Mouse (Mus musculus) kidney, postnatal 36 days (tissue): Measurements from ENCODE around the gene Stradb.
A peak's percentile ranks its signal among the peaks of the same experiment; 100 is the strongest.

ENCODE experiments used
- DNase-seq, 2 experiments: peaks; one replicate each; pipeline ENCODE4 v3.0.0; 2021 to 2022; ENCODE audit warnings: mixed read lengths in 2 of 2

Gene Stradb

DNA sequence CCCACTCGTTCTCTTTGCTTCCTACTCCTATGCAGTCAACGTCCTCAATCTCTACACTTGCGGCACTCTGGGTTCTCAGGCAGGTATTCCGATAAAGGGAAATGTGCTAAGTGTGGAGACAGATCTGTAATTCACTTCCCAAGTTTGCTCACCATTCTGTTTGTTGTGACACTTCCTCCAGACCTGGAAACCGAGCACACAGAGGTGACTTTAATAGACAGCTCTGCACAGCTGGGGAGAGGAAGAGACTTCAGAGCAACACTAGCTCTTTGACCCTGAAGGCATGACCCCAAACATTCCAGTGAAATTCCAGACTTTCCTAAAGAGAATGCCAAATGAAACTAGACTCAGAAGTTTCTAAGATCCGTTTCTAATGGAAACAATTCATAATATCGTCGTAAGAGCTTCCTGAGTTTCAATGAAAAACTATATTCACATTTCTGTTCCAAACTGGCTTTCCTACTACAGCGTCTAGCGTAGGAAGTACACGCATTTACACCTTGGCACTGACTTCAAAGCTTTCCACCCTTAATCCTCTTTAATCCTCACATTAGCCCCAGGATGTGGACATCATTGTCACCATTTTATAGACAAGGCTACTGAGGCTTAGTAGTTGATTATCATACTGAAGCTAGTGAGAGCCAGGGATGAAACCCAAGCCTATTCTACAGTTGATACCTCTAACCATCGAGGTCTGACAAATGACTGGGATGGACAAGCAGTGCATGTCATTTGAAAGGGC, 12.0 kb upstream of the Stradb start:
- DNase-seq = peak; percentile 65 to 78

DNA sequence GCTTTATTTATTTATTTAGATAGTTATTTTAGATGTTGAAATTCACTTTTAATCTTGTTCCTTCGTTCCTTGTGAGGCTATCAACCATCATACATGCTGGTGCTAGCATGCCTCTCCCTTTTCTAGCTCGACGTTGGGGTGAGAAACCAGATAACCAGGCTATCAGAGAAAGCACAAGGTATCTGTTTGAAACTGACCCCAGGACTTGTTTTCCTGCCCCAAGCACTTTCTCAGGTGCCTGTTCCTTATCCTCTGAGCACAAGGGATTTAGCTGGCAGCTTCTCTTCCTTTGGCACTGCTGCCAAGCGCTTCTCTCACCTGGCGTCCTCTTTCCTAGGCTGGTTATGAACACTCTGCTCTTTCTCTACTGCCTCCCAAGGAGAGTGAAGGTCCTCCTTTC, 10.9 kb upstream of the Stradb start:
- peak; percentile 30 to 45 for DNase-seq

DNA sequence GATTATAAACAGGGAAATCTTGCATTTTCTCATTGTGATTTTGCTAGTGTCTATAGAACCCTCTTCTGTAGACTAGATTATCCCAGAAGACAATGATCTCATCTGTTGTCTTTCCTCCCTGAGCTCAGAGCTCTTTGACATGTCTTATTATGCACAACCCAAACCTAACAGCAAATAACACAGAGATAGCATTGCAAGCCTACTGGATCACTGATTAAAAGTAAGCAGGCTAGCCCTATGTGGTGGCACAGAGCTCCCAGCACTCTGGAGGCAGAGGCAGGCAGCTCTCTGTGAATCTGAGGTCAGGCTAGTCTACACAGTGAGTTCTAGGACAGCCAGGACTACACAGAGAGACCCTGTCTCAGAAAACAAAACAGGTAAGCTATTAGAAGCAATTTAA, 10.5 kb upstream of the Stradb start:
- DNase-seq = no peak

DNA sequence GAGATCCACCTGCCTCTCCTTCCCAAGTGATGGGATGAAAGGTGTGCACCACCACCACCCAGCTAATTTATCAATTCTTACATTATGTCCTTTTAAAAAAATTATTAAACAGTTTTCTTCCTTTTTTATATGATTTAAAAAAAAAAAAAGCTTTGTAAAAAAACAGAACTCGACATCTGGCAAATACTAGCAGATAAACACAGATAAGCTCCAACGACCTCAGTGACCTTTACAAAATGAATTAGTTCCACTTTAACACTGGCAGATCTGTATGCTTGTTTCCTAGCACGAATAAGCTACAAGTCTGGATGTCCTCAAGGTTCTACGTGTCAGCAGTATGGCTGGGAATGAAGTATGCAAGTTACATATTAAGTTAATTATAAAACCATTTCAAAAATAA, 5.8 kb upstream of the Stradb start:
- no peak for DNase-seq

DNA sequence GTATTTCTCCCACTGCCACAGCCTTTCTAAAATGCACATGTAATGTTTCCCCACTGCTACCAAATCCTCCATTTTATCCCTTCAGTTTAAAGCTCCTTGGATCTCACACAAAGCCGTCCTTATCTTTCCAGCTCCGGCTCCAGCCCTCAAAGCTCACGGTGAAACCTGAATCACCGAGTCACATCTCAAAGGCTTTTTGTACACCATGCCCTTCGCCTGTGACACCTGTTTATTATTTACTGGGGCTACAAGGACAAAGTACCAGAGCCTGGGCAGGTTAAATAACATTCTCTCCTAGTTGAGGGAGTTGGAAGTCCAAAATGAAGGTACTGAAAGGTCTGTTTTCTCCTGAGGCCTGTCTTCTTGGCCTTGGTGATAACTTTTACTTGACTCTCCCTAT, 3.3 kb upstream of the Stradb start:
- DNase-seq = peak; percentile 54 to 68

DNA sequence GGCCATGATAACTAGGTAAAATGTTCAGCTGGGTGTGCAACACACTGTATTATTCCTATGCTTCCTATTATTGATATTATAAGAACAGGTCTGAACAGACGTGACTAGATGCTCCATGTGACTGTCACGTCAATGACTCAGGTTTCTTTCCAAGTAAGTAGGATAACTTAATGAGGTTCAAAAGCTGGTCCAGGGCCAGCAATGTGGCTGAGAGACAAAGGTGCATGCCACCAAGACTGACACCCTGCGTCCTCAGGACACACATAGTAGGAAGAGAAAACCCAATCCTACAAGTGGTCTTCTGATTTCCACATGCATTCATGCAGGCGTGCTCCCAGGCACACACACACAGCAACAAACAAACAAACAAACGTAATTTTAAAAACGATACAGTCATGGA, 2.2 kb upstream of the Stradb start:
- peak; percentile 32 to 42 for DNase-seq

DNA sequence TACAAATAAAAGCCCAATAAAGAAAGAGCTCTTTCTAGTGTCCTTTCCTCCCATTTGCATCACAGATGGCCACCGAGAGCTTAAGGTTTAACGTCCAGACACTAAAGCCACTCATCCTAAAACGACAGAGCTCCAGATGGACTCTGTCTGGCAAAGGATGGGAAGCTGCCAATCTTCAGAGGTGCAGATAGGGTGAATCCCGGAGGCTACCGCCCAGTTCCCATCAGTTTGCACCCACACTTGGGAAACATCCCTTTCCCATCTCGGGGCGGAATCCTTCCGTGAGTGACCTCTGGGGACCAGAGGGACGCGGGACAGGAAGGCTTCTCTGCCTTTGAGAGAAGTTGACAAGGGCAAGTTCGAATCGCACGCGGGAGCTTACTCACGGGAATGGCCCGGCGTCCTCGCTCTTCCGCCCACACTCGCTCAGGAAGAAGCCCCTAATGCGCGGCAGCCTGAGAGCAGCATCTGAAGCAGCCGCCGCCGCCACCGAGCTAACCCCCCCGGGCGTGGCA, 414 bp upstream of the Stradb start:
- DNase-seq = peak in 1 of 2 experiments; percentile 43

DNA sequence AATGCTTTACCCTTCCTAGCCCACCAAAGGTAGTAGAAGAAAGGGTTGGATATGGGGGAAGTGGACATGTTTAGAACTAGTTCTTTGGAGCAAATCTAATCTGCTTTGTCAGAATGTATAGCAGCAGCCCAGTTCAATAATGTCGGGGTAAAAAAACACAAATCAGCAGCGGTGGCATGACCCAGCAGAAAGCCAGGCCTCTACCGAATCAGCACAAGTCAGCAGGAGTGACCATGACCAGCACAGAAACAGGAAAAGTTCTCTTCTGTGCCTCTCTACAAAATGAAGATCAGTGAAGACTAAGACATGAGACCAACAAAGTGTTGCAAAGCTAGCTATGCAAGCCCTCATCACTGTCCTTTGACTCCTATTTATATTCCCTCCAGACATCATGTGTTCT, 9.0 kb downstream of the Stradb start:
- no peak for DNase-seq

DNA sequence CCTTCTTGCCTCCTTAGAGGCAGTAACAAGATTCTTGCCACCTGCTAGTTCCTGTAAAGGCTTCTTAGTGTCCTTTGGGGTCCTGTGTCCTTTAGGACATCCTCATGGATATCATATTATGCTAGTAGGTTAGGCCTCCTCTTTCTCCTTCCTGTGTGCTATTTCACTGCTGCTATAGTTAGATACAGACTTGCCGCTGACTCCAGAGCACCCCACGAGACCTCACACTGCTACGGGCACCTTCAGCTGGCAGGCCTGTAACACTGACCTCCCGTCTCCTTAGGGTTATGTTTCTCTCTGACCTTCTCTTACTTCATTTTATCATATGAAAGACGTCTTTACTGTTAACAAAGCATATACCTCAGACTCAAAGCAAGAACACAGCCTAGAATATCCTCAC, 11.3 kb downstream of the Stradb start:
- DNase-seq = no peak

DNA sequence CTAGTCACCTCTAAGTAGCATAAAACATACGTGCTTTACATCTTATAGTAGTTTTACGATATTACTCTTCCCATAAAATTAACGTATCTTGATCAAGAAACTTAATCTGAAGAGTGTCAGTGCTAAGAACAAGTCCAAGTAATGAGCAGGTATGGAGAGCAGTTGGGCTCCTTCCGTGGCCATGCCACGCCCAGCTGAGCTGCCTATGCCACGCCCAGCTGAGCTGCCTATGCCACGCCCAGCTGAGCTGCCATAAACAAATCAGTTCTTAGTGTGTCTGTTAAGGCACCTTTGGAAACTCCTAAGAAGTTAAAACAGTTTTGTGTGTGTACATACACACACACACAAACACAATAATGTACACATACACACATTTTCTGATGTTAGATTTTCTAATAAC, 19.8 kb downstream of the Stradb start:
- DNase-seq = no peak

DNA sequence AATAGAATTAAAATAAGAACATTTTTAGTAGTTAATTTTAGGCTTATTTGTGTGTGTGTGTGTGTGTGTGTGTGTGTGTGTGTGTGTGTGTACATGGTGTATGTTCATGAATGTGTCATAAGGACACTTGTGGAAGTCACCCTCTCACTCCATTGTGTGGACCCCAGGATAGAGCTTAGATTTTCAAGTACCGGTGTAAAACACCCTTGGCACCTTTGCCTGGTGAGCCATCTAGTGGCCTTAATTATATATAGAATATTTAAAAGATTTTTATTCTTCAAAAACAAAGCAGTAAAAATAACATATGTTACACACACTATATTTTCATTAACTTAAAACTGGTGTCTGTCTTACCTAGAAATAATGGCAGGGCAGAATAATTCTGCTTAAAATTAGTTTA, 20.4 kb downstream of the Stradb start:
- no peak for DNase-seq

DNA sequence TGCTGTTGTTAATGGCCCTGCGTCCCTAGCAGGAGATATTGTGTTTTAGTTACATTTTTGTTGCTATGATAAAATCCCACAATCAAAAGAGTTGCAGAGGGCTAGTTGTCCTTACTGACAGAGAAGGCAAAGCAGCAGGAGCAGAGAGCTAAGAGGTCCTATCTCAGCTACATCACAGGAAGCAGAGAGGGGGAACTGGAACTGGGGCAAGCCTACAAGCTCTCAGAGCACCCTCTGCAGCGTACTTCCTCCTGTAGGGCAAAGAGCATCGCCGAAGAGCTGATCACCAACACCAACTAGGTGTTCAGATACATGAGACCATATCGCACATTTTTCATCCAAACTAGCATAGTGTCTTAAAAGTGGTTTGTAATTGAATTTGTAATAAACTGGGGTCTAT, 22.0 kb downstream of the Stradb start:
- no peak for DNase-seq

DNA sequence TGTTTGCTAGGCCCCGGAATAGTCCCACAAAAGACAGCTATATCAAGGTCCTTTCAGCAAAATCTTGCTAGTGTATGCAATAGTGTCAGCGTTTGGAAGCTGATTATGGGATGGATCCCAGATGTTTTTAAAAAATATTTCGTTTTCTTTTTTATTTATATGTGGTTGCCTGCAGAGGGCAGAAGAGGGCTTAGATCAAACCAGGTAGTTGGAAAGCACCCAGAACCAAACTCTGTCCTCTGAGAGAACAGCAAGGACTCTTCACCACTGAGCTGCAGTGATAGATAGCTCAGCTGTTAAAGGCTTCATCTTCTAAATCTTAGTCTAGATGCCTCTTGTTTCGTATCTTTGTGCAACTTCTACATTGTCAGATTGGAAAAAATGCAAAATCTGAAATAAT, 35.9 kb downstream of the Stradb start:
- DNase-seq = peak; percentile 51 to 66

DNA sequence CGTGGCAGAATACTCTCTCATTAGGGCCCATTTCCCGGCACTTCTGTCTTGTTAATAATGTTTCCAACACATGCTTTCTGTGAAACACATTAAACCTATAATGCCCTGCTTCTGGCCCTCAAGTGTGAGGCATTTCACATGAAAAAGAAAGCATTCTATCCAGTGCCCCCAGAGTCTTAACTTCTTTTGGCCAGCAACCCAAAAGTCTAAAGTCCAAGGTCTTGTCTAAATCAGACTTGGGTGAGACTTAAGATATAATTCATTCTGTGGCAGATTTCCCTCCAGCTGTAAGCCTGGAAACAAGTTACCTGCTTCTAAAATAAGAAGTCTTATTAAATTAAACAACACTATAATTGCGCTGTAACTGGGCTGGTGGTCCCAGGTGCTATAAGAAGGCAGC, 48.2 kb downstream of the Stradb start:
- DNase-seq = peak; percentile 33 to 59

DNA sequence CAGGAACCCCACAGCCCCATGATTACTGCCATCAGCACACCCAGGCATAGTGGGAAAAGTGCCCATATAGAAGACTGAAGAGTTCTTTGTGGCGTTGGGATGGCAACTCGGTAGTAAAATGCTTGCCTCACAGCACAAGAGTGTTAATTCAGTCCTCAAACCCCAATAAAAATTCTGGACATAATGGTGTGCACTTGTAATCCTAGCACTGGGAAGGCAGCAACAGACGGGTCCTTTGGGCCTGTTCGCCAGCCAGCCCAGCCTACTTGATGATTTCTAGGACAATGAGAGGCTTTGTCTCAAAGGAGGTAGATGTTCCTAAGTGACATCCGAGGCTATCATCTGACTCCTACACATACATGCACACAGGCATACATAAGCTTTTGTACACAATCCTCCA, 64.4 kb downstream of the Stradb start:
- DNase-seq = no peak
